Mouse (Mus musculus): Measurements from ENCODE around the gene Smcr8.

DNA sequence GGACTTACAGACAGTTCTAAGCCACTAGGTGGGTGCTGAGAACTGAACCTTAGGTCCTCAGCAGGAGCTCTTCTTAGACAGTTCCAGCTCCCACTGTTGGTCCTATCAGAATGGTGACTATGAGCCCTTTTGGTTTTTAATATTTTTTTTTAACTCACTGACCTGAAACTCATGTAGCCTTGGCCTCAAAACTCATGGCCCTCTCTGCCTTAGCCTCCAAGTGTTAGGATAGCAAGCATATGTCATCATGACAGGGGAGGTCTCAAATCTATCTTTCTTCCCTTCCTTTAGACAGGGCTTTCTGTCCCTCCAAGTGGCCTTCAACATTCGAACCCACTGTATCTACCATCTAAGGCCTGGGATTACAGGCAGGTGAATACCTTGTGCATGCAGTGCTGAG lies 23.6 kb downstream of the Smcr8 start:
- TF ChIP-seq CTCF (IDR thresholded peaks at IDR 0.05; ENCODE audit: control insufficient read depth, insufficient read depth, insufficient read length): no peak
- no peak for TF ChIP-seq USF1 (IDR thresholded peaks at IDR 0.05; ENCODE audit: low read depth)
- TF ChIP-seq MAX (IDR thresholded peaks at IDR 0.05): no peak
- TF ChIP-seq CEBPB (IDR thresholded peaks at IDR 0.05; ENCODE audit: low read depth): no peak
- no peak for TF ChIP-seq FOSL1 (IDR thresholded peaks at IDR 0.05; ENCODE audit: insufficient read depth, low read length, poor library complexity, severe bottlenecking)

Measured in C2C12 (cell line).